Mouse (Mus musculus) forebrain, postnatal 0 days (tissue): Measurements from ENCODE around the gene Gnat1. TPM values are rescaled to one million over a fixed set of nuclear protein-coding genes. Genes with fewer than 3 reads are reported as not detected.
A peak's percentile ranks its signal among the peaks of the same experiment; 100 is the strongest.

Source experiments
- ATAC-seq: fragments of 200-750 bp; cut with Nextera tagmentation; 2 replicates; pipeline ENCODE4 v1.8.0; 2017; ENCODE audit warnings: mild to moderate bottlenecking, moderate library complexity
- DNase-seq: peaks from one replicate; pipeline ENCODE4 v3.0.0-alpha.2; 2015
- H3K27ac ChIP-seq: fragments of 300-500 bp; sonication (generic); 2 replicates; pipeline ENCODE4 v1.5.1; 2014; ENCODE audit warnings: low read depth, mild to moderate bottlenecking, antibody characterized with exemption, low read length, moderate library complexity, mixed read lengths
- H3K27me3 ChIP-seq: fragments of 300-500 bp; sonication (generic); 2 replicates; pipeline ENCODE4 v1.6.1; 2014; ENCODE audit warnings: mild to moderate bottlenecking, low read length, mixed read lengths; ENCODE audit not compliant: insufficient read depth
- H3K36me3 ChIP-seq: fragments of 300-500 bp; sonication (generic); 2 replicates; pipeline ENCODE4 v1.6.1; 2014; ENCODE audit warnings: mild to moderate bottlenecking, moderate library complexity; ENCODE audit not compliant: insufficient read depth
- H3K4me1 ChIP-seq: fragments of 300-500 bp; sonication (generic); 2 replicates; pipeline ENCODE4 v1.6.1; 2014; ENCODE audit warnings: antibody characterized with exemption; ENCODE audit not compliant: insufficient read depth
- H3K4me2 ChIP-seq: fragments of 300-500 bp; sonication (generic); 2 replicates; pipeline ENCODE4 v1.6.1; 2014; ENCODE audit warnings: low read depth, mild to moderate bottlenecking, moderate library complexity
- H3K4me3 ChIP-seq: fragments of 300-500 bp; sonication (generic); 2 replicates; pipeline ENCODE4 v1.5.1; 2014; ENCODE audit warnings: low read depth, low read length, mixed read lengths
- H3K9ac ChIP-seq: fragments of 300-500 bp; sonication (generic); 2 replicates; pipeline ENCODE4 v1.6.1; 2014; ENCODE audit warnings: mild to moderate bottlenecking
- H3K9me3 ChIP-seq: fragments of 300-500 bp; sonication (generic); 2 replicates; pipeline ENCODE4 v1.6.1; 2016; ENCODE audit warnings: low read length
- CTCF ChIP-seq: sonication (generic); IDR thresholded peaks from 2 replicates; pipeline ENCODE4 v1.5.1; 2016; ENCODE audit warnings: antibody characterized with exemption, control low read depth, low read depth
- WGBS: fragments of 180-500 bp; shearing (Covaris S2); extraction: QIAGEN DNeasy Blood & Tissue Kit; methylation state at CpG from one replicate; pipeline ENCODE4 v1.1.7; 2014; 5-methylcytosine and 5-hydroxymethylcytosine counted together
- polyA plus RNA-seq: library from polyadenylated mRNA; unstranded; fragments of >200 nt; fragmentation: Nextera tagmentation; extraction: Ambion mirVana; gene quantifications from 2 replicates; pipeline ENCODE4 v1.2.1, GENCODE M21; 2015
- total RNA-seq: library from RNA; depleted of rRNA; stranded (reverse); fragments of >200 nt; gene quantifications from 2 replicates; pipeline ENCODE4 v1.2.3, GENCODE M21; 2014

Gene Gnat1
- total and polyA plus RNA-seq, 2 experiments from 2014 or later, result 0.24 to 1.8 TPM

- Histone ChIP-seq H3K4me2 (no peak overlapping the region), H3K9ac (no peak overlapping the region), H3K36me3 (peaks cover 17% of the 10 kb centered on the region; the same call in 1 of the 2 replicates), H3K9me3 (no peaks in the 10 kb centered on the region), H3K4me1 (peaks cover 32% of the 10 kb centered on the region), H3K27ac (peak overlapping the region; percentile 69), H3K4me3 (no peak overlapping the region), H3K27me3 (no peaks in the 10 kb centered on the region)
- 23% methylated on average over 6 of the region's 6 CpGs for WGBS
- ATAC-seq (peak; percentile 80), DNase-seq (peak; percentile 79)
- TF ChIP-seq CTCF, result no peak
Measured at GRCm38 (mm10) chr9:107700114-107700571, 20.6 kb upstream of the Gnat1 start.

- ATAC-seq, result no peak
- H3K4me2 ChIP-seq, result no peak overlapping the region
- peaks cover 32% of the 10 kb centered on the region for H3K4me1 ChIP-seq
- H3K36me3 ChIP-seq, result peaks cover 13% of the 10 kb centered on the region; the same call in 1 of the 2 replicates
- peak overlapping the region; percentile 14; the same call in 1 of the 2 replicates for H3K9ac ChIP-seq
- DNase-seq, result no peak
- WGBS, result 23% methylated on average over 9 of the region's 9 CpGs
- H3K9me3 ChIP-seq, result no peaks in the 10 kb centered on the region
- no peak overlapping the region for H3K4me3 ChIP-seq
- H3K27ac ChIP-seq, result peak overlapping the region; percentile 69
- no peak for TF ChIP-seq CTCF
- H3K27me3 ChIP-seq, result no peaks in the 10 kb centered on the region
Measured at GRCm38 (mm10) chr9:107699376-107699980, 20.0 kb upstream of the Gnat1 start.

DNA sequence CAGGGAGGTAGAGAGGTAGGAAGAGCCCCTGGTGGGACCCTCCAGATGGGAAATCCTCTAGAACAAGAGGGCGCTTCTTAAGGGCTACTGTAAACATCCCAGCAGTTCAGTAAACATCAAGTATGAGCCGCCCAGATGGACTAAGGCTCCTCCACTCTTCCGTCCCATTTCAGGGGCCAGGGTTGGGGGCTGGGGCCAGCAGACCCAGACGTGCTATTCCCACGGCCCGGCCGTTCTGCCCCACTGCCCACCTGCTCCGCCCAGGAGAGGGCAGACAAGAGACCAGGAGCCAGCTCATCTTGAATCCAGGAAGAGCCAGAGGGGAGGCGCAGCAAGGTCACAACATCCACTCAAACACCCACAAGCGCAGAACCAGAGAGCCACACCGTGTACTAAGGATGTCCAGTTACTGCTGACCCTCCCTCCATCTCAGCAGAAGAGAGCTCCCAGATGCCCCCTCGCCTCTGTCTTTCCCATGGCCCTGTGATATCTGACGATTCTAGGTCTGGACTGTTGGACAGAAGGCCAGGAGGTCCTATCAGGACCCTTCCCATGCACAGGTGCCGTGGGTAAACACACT, 19.2 kb upstream of the Gnat1 start:
- Histone ChIP-seq H3K4me2 (no peak overlapping the region), H3K36me3 (peaks cover 10% of the 10 kb centered on the region; the same call in 1 of the 2 replicates), H3K27me3 (no peaks in the 10 kb centered on the region), H3K9me3 (no peaks in the 10 kb centered on the region), H3K4me3 (no peak overlapping the region), H3K4me1 (peaks cover 32% of the 10 kb centered on the region), H3K9ac (no peak overlapping the region), H3K27ac (no peak overlapping the region)
- TF ChIP-seq CTCF, result no peak
- no peak for ATAC-seq
- WGBS, result 25% methylated on average over 14 of the region's 14 CpGs
- no peak for DNase-seq

DNA sequence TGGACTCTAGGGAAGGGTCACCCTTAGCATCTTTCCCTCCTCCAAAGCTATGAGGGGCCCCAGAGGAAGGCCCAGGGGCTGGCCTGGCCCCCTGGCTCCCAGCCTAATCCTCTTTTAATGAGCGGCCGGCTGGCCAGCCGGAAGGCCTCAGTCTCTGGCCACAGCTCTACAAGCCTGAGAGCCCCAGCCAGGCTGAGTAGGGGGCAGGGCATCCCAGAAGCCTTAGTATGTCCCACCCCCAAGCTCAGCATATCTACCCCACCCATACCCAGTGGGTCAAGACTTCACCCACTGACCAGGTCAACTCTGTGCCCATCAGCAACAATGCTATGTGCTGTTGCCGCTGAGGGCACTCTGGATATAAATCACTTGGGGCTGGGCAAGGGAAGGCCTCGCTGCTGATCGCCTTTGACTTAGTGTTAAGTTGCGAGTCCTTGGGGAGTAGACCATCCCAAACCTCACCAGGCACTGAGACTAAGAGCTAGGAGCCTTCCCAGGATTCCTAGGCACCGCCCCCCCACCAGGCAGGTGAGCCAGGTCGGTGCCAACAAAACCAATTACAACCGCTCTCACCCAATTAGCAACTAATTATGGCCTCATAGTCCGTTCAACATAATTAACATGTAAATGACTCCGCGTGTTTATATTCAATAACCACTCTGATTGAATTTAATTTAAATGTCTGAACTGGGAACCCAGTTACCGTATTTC, 18.5 kb upstream of the Gnat1 start:
- TF ChIP-seq CTCF, result no peak
- Histone ChIP-seq H3K36me3 (peaks cover 4% of the 10 kb centered on the region; the same call in 1 of the 2 replicates), H3K4me1 (peaks cover 32% of the 10 kb centered on the region), H3K27ac (no peak overlapping the region), H3K4me3 (no peak overlapping the region), H3K9me3 (no peaks in the 10 kb centered on the region), H3K4me2 (no peak overlapping the region; the same call in 1 of the 2 replicates), H3K27me3 (no peaks in the 10 kb centered on the region), H3K9ac (0 out of 2 replicates have a peak overlapping the region, but pooled peaks have one; percentile 22)
- DNase-seq (no peak), ATAC-seq (no peak)
- WGBS, result 10% methylated on average over 14 of the region's 14 CpGs

GRCm38 (mm10) chr9:107696845-107697610, 17.5 kb upstream of the Gnat1 start:
- TF ChIP-seq CTCF, result no peak
- no peak overlapping the region for H3K4me3 ChIP-seq
- H3K36me3 ChIP-seq, result peaks cover 7% of the 10 kb centered on the region; the same call in 1 of the 2 replicates
- 40% methylated on average over 9 of the region's 9 CpGs for WGBS
- DNase-seq (no peak), ATAC-seq (no peak)
- H3K27me3 ChIP-seq, result no peaks in the 10 kb centered on the region
- no peak overlapping the region for H3K4me2 ChIP-seq
- no peaks in the 10 kb centered on the region for H3K9me3 ChIP-seq
- peaks cover 32% of the 10 kb centered on the region for H3K4me1 ChIP-seq
- H3K9ac ChIP-seq, result no peak overlapping the region
- H3K27ac ChIP-seq, result no peak overlapping the region

DNA sequence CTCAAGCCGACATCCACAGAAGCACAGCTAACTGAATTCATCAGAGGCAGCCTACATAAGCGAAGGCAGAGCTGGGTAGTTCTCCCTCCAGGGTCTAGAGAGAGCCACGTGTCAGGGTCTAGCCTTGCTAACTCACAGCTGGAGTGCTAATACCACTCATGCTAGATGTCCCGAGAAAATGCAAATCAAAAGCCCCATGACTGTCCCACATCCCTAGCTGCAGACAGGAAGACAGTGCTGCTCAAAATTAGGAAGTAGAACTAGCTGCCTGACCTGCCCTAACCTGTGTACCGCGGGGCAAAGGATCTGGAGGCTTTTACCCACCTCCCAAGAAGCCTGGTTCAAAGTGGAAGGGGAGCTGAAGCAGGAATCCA, 16.6 kb upstream of the Gnat1 start:
- Histone ChIP-seq H3K27me3 (no peaks in the 10 kb centered on the region), H3K4me1 (peaks cover 25% of the 10 kb centered on the region), H3K4me3 (no peak overlapping the region), H3K9ac (no peak overlapping the region), H3K4me2 (no peak overlapping the region), H3K27ac (no peak overlapping the region), H3K36me3 (peaks cover 16% of the 10 kb centered on the region; the same call in 1 of the 2 replicates), H3K9me3 (no peaks in the 10 kb centered on the region)
- 47% methylated on average over 6 of the region's 6 CpGs for WGBS
- ATAC-seq, result no peak
- no peak for DNase-seq
- no peak for TF ChIP-seq CTCF
